Mouse (Mus musculus) neural tube, embryonic 10.5 days (tissue): ENCODE measurements at regions not wholly inside any gene's neighbourhood (a gene's known extent, or its start where the extent isn't known, plus 50 kb on each side); places are given as distances from the start of the nearest gene placed in this dataset.

ENCODE experiments used
- DNase-seq: peaks from one replicate; pipeline ENCODE4 v3.0.0-alpha.2; 2017; ENCODE audit warnings: low spot score; ENCODE audit errors: extremely low spot score

GRCm38 (mm10) chr2:170294657-170295056, 133.0 kb downstream of the Bcas1 start:
- no peak for DNase-seq

GRCm38 (mm10) chr2:170291841-170292655, 135.6 kb downstream of the Bcas1 start:
- DNase-seq = no peak

DNA sequence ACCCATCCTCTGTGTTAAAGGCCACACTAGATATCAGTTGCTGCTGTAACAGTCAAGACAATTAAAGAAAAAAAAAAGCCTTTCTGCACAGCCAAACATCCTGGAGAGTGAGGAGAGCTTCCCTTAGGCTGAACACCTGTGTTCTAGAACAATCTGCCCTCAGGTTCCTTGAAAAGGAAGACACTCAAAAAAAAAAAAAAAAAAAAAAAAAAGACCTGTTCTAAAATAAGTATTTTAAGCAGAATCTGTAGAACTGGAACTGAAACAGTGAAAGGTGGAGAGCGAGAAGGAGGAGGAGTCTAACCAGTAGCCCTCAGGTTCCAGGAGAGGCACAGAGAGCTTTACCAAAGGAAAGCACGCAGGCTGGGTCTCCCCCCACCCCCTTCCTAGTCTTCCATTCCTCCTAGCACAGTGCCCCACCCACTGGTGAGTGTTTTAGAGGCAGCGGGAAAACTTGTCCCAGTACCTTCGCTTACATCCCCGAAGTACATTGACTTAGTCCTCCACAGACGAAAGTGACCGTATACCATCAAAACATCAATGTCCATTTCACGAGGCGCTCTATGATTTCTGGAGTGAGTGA, 138.2 kb downstream of the Bcas1 start:
- no peak for DNase-seq

DNA sequence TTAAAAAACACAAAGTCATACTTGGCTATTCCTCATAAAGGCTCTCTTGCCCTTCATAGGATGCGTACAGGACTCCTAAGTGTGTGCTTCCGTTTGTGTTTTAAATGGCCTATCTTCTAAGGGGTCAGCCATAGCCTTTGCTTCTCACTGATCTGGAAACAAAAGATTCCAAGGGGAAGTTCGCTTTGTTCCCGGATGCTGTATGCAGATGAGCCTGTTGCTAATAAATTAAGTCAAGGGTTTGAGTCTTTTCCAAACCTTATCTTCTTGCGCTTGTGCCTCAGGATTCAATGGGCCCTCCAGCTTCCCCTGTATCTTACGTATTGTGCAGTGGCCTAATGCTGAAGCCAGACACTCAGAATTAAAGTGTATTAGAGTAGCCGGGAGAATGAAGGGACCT, 138.9 kb downstream of the Bcas1 start:
- no peak for DNase-seq

DNA sequence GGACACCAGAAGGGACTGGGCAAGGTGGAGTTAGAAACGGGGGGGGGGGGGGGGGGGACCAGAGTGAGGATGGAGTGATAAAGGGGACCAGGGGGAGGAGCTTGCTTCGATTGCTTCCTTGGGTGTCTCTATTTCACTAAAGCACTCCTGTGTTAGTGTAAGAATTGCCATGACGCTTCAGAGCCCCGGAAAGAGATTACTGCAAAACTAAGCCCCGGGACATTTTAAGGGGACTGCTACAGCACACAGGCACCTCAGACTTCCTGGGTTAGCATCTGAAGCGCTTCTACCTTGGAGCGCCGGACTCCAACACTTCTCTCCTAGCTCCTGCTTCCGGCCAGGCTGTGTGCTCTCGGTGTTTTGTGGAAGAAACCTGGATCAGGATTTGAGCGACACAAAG, 139.4 kb downstream of the Bcas1 start:
- peak; percentile 42 for DNase-seq

GRCm38 (mm10) chr2:170287301-170287885, 139.5 kb upstream of the Zfp217 start:
- DNase-seq = peak; percentile 73

- DNase-seq = peak; percentile 30
Observed at GRCm38 (mm10) chr2:170286773-170287172, 138.9 kb upstream of the Zfp217 start.

DNA sequence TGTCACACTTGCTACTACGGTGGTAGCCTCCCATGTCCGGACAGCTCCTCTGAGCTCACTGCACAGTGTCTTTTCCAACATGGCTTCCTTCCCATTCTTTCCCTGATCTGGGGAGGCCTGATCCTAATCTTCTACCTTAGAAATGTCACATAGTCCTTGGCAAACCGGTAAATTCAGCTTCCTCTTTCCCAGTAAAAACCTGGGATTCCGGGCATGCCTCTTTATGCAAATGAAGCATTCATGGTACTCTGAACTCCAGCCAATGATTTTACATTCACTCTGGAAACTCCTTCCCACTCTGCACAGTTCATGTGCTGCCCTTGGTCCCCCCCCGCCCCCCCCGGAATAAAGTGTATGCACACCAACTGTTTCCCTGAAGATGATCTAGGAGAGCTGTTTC, 134.6 kb upstream of the Zfp217 start:
- DNase-seq = no peak

GRCm38 (mm10) chr2:170281311-170282008, 133.6 kb upstream of the Zfp217 start:
- DNase-seq = no peak

DNA sequence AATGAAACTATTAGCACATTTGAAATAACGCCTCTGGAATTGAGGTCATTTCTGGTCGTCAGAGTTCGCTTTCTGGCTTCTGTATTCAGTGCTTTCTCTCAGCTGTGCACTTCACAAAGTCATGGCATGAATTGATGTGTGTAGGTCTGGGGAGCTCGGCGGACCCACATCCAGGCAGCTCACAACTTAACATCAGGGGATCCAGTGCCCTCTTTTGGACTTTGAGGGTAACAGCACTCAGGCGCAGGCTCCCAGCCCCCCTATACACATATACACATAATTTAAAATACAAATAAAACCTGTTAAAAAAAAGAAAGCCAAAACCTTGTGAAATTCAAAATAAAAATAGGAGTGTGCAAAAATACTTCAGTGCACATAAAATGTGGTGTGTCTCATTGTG, 132.8 kb upstream of the Zfp217 start:
- DNase-seq = no peak

DNA sequence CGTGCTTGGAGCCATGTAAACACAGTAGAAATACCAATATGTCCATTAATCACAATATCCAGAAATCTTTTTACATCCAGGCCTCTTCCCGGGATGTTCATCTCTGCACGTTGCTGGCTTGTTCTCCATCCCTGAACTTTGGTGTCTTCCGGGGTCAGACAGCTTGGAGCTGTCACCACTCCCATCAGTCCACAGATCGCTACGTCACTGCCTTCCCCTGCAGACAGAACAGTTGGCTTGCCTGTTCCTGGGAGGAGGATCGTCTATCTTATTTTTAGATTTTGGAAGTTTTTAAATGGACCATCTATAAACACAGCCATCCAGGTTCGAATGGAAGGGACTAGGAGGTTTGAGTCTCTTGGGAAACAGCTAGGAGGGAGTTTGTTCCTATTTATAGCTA, 130.0 kb upstream of the Zfp217 start:
- DNase-seq = no peak

DNA sequence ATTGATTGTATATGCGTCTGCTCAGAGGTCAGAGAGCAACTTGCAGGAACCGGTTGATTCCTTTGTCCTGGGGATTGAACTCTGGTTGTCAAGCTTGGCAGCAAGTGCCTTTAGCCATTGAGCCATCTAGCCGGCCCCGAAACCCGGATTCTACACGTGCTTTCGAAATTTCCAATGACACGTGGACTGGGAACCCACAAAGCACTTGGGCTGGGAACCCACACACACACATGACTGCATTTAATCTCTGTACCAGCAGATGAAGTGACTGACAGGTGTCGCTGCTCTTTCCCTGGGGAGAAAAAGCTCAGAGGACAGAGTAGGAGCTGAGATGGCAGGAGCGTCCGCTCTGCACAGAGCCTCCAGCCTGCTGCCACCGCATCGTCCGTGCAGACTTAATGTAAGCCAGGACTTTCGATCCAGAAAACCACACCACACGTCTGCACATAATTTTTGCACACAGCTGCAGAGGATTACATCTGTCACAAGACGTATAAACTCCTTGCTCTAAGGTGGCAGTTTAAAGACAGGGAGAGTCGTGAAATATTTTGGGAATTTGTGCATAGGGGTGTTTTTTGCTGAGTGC, 129.4 kb upstream of the Zfp217 start:
- no peak for DNase-seq

DNA sequence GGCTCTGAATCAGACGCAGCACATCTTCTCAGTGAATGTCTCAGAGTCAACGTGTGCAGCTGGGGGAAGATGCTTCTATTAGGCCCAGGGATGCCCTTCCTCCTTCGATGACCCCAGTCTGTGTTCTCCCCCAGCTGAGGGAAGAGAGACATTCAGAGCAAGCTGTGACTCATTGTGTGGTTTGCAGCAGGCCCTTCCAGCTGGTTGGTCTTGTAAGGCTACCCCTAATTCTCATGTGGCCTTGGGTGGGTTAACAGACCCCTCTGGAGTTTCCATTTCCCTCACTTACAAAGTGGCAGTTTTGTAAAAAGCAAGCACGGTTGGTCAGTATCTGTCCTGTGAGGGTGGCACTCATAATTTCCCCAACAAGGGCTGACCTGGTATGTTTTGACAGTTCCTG, 127.8 kb upstream of the Zfp217 start:
- DNase-seq = no peak

GRCm38 (mm10) chr2:170269926-170270577, 122.1 kb upstream of the Zfp217 start:
- DNase-seq = no peak

DNA sequence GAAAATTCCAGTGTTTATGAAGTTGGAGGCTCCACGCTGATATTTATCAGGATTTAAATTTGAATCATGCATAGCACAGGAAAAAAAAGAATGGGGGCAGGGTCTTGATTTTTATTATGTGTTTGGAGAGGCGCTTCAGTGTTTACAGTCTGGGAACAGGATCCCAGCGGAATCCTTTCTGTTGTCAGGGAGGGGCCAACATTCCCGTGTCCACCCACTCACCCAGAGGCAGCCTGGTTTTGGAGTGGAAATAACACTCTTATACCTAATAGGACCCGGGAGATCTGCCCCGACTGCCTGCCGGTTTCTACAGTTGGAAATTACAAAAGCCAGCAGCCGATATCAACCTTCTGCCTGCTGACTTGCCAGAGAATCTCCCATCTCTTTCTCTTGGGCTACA, 120.2 kb upstream of the Zfp217 start:
- no peak for DNase-seq

- DNase-seq = no peak
Observed at GRCm38 (mm10) chr2:170267152-170267551, 119.2 kb upstream of the Zfp217 start.

DNA sequence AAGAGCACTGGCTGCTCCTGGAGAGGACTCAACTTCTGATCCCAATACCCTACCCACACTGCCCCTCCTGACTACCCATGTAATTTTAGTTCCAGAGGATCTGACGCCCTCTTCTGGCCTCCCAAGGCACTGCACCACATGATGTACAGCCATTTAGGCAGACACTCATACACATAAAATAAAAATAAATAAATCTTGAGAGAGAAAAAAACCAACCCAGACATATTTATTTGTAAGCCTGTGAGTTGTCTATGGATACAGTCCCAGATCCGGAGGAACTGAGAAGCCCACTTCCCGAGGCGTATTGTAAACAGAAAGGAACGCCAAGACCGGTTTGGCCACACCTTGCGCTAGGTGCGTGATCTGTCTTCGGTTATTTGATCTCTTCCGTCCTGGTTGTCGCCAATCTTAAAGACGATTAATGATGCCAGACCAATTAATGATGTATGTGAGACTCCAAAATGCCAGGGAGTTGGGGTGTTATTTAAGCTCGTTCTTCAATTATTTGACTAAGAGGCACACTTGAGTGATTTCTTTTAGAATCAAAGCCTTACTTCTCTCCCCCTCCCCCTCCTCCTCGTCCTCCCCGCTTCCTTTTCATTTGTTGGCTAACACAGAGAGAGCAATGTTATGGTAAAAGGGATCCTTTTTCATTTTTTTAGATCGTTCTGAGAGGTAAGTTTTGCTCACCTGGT, 118.7 kb upstream of the Zfp217 start:
- peak; percentile 37 for DNase-seq

- DNase-seq = no peak
Observed at GRCm38 (mm10) chr2:170263594-170263993, 115.7 kb upstream of the Zfp217 start.

DNA sequence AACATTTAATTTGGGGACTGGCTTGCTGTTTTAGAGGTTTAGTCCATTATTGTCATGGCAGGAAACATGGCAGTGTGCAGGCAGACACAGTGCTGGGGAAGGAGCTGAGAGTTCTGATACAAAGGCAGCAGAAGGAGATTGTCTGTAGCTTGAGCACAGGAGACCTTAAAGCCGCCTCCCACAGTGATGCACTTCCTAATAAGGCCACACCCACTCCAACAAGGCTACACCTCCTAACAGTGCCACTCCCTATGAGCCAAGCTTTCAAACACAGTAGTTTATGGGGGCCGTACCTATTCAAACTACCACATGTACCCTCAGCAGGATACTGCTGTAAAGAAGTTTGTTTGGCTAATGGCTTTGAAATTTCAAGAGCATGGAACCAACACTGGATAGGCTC, 113.3 kb upstream of the Zfp217 start:
- no peak for DNase-seq

DNA sequence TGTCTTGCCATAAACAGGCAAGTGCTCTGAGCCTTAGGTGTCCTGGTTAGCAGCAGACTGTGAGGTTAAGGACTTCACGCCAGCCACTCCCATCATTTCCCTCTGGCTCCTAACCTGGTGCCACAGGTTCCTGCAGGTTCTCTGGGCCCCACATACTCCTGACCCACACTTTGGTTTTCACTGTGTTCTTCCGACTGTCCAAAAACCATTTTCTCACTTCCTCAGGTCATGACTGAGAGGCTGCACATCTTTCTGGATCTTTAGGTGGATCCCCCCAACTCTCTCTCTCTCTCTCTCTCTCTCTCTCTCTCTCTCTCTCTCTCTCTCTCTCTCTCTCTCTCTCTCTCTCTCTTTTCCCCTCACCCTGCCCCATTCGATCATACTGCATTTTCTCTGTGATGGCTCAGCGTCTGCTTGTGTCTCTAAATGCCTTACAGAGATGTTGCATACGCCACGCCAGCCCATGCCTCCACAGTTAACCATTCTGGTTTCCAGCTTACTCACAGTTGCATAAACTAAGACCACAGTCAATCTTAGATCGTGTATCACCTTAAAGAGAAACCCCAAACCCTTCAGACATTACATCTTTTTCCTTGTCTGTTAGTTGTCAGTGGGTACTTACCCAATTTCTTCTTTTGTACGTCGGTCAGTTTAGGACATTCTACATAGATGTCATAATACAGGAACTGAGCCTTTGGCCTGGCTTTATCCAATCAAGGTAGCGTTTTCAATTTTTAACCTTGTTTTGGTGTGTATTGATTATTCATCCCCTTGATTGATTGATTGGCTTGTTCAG, 112.0 kb upstream of the Zfp217 start:
- DNase-seq = no peak
